Mouse (Mus musculus) liver, embryonic 14.5 days (tissue): ENCODE results near the gene Cacna1d.

Experiments used
- CTCF ChIP-seq: IDR thresholded peaks from 2 replicates; pipeline ENCODE4 v1.5.1; 2016; ENCODE audit warnings: antibody characterized with exemption, low read depth, control low read depth
- EP300 ChIP-seq: IDR thresholded peaks from 2 replicates; pipeline ENCODE4 v1.6.1; 2016; ENCODE audit warnings: antibody characterized with exemption, low read depth

- TF ChIP-seq EP300 (no peak), CTCF (no peak)
These were observed 32.4 kb downstream of the Cacna1d start for GRCm38 (mm10) chr14:30458820-30459219.
